Mouse (Mus musculus): ENCODE data around the gene Olfr1276. TPM values are rescaled to one million over a fixed set of nuclear protein-coding genes. Genes with fewer than 3 reads are reported as not detected.

Olfr1276 gene
- polyA plus RNA-seq (2017; shearing (Covaris generic)), result not detected

GRCm38 (mm10) chr2:111254216-111254615 lies at the start of gene Olfr1276:
Olfr1276 (plus strand) TSS chr2:111254516.
- no peak for ATAC-seq

GRCm38 (mm10) chr2:111229502-111229901 lies 24.8 kb upstream of the Olfr1276 start, which contains the start of gene 4930430A15Rik:
4930430A15Rik (minus strand) TSS chr2:111229602.
- no peak for ATAC-seq

GRCm38 (mm10) chr2:111235186-111235585 lies 19.1 kb upstream of the Olfr1276 start, which contains the start of gene Olfr1275:
Olfr1275 (minus strand) TSS chr2:111235286.
- no peak for ATAC-seq

- no peak for ATAC-seq
Measured at GRCm38 (mm10) chr2:111274006-111274405, 19.7 kb downstream of the Olfr1276 start, which contains the start of gene Olfr1277. Olfr1277 (minus strand) TSS chr2:111274106.

GRCm38 (mm10) chr2:111289836-111290235 lies 35.5 kb downstream of the Olfr1276 start, which contains the start of gene Olfr1278:
Olfr1278 (plus strand) TSS chr2:111290136.
- ATAC-seq, result no peak

- ATAC-seq, result no peak
Measured at GRCm38 (mm10) chr2:111298541-111298940, 44.2 kb downstream of the Olfr1276 start.

- ATAC-seq, result no peak
Measured at GRCm38 (mm10) chr2:111300374-111300773, 46.1 kb downstream of the Olfr1276 start, which contains the start of gene Olfr1279. Olfr1279 (plus strand) TSS chr2:111300635.

Other genes with a start within 250 kb of the Olfr1276 start
- not detected for gene Gm13941, start 148.5 kb upstream of the Olfr1276 start, polyA plus RNA-seq (2017; shearing (Covaris generic))
- not detected for gene Gm15130, start 101.6 kb upstream of the Olfr1276 start, polyA plus RNA-seq (2017; shearing (Covaris generic))
- gene 4930430A15Rik, start 24.9 kb upstream of the Olfr1276 start, polyA plus RNA-seq (2017; shearing (Covaris generic)), result not detected
- gene Olfr1275, start 19.2 kb upstream of the Olfr1276 start, polyA plus RNA-seq (2017; shearing (Covaris generic)), result not detected
- not detected for gene Olfr1277, start 19.6 kb downstream of the Olfr1276 start, polyA plus RNA-seq (2017; shearing (Covaris generic))
- not detected for gene Olfr1278, start 35.6 kb downstream of the Olfr1276 start, polyA plus RNA-seq (2017; shearing (Covaris generic))
- gene Olfr1279, start 46.1 kb downstream of the Olfr1276 start, polyA plus RNA-seq (2017; shearing (Covaris generic)), result not detected
- not detected for gene Olfr1280, start 59.5 kb downstream of the Olfr1276 start, polyA plus RNA-seq (2017; shearing (Covaris generic))
- not detected for gene Olfr1281, start 72.0 kb downstream of the Olfr1276 start, polyA plus RNA-seq (2017; shearing (Covaris generic))
- gene Olfr1282, start 81.6 kb downstream of the Olfr1276 start, polyA plus RNA-seq (2017; shearing (Covaris generic)), result not detected
- not detected for gene Olfr1283, start 112.3 kb downstream of the Olfr1276 start, polyA plus RNA-seq (2017; shearing (Covaris generic))
- gene Olfr1284, start 121.0 kb downstream of the Olfr1276 start, polyA plus RNA-seq (2017; shearing (Covaris generic)), result not detected
- not detected for gene Olfr1286, start 168.6 kb downstream of the Olfr1276 start, polyA plus RNA-seq (2017; shearing (Covaris generic))
- gene Olfr1287, start 194.6 kb downstream of the Olfr1276 start, polyA plus RNA-seq (2017; shearing (Covaris generic)), result not detected
- not detected for gene Olfr1288, start 219.6 kb downstream of the Olfr1276 start, polyA plus RNA-seq (2017; shearing (Covaris generic))
- not detected for gene Olfr1289, start 226.3 kb downstream of the Olfr1276 start, polyA plus RNA-seq (2017; shearing (Covaris generic))
- not detected for gene Olfr1290, start 239.3 kb downstream of the Olfr1276 start, polyA plus RNA-seq (2017; shearing (Covaris generic))
- under 1 TPM in 1 of 2 experiments, not detected in 1; 0.16 TPM for gene Olfr1291-ps1, start 242.7 kb downstream of the Olfr1276 start, polyA plus RNA-seq (2017; shearing (Covaris generic))